Mouse (Mus musculus) megakaryocyte, embryonic 14.5 days (primary cell): Measurements from ENCODE around the gene Slc9a6.

ENCODE experiments used
- FLI1 ChIP-seq: IDR thresholded peaks from 2 replicates; pipeline ENCODE4 v1.6.1; 2012; ENCODE audit warnings: low read length, inconsistent platforms, mixed read lengths
- GATA1 ChIP-seq: IDR thresholded peaks from 3 replicates; pipeline ENCODE4 v1.6.1; 2012; ENCODE audit warnings: mixed read lengths, low read length, inconsistent platforms, borderline replicate concordance

DNA sequence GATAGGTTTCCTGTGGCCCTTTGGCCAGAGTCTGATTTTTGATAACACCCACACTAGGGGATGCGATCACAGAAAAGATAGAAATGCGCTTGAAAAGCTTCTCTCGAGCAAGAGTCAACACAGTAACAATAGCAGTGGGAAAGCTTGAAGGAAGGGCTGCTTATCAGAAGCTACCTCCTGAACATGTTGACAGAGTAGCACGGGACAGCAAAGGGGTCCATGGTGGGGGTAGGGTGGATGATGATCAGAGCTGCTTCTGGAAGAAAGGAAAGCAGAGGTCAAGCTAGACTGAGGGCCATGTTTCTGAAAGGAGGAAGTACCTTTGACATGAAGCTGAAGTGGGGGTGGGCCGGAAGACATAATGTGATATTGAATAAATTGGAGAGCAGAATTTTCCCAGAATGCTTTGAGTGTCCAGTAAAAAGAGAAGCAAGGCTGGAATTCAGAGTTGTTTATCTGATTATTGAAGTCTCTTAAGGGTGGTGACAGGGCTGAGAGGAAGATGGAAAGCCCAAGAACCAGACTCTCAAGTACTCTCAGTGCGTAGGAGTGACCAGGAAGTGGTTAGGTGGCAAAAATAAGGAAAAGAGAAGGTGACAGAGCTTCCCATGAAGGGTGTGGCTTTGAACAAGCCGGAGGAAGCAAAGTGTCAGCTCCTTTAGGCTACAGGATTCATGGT is 2.4 kb upstream of the Slc9a6 start:
- TF ChIP-seq GATA1 (no peak), FLI1 (no peak)
